Mouse (Mus musculus): Measurements from ENCODE around the gene Pml. TPM values are rescaled to one million over a fixed set of nuclear protein-coding genes. Genes with fewer than 3 reads are reported as not detected.

Gene Pml
- polyA plus RNA-seq, 1 experiment from 2014 or later, result 10.6 TPM

DNA sequence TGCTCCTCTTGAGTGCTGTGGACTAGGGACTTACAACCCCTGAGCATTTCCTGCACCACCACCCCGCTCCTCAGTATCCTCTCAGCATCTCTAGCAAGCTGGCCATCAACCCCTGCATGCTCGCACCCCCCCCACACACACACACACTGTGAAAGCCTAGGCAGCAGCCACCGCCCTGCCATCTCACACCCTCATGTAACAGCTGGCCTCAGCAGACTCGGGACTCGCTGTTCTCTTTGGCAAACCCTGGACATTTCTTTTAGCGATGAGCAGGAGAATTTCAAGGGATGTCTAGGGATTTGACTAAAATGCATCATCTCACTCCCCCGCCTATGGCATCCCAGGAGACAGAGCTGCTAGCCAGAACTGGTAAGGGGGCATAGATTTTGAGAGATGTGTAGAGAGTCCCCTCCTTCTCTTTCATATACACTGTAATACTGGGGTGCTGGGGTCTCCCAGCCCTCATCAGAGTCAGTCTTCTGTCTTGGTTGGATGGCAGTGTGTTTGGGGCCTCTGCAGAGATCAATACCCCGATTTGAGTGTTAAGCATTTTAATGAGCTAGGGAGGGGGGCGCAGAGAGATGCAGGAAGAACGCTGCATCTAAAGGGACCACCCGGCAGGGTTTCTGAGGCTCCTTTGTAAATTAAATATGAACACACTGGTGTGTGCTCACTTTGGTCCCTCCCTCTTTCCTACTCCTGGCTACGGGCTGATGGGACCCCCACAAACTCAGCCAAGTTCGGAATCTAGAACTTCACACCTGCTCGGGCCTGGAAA lies 46.7 kb downstream of the Pml start:
- H3K36me3 ChIP-seq (ENCODE audit: control insufficient read depth, insufficient read depth, low read length), result no peaks in the 10 kb centered on the region
- H3K4me2 ChIP-seq (ENCODE audit: low read depth), result peak overlapping the region; percentile 44
- ATAC-seq (ENCODE audit: insufficient read depth, low FRiP score, low TSS enrichment) (no peak), DNase-seq (ENCODE audit: low spot score) (peak; percentile 36)
- peak overlapping the region; percentile 51 for H3K27ac ChIP-seq (ENCODE audit: low read depth, low read length)
- no peaks in the 10 kb centered on the region for H3K9me3 ChIP-seq (ENCODE audit: control insufficient read depth, low read length)
- H3K27me3 ChIP-seq (ENCODE audit: control insufficient read depth, insufficient read depth, low read length), result peaks cover 62% of the 10 kb centered on the region
- H3K4me3 ChIP-seq (ENCODE audit: low read depth, low read length), result peak overlapping the region; percentile 27
- H3K4me1 ChIP-seq (ENCODE audit: control insufficient read depth, insufficient read depth, low read length), result peaks cover 28% of the 10 kb centered on the region
- peak overlapping the region; percentile 44 for H3K9ac ChIP-seq (ENCODE audit: low read length)
- 3% methylated on average over 14 of the region's 14 CpGs for WGBS

- H3K27ac ChIP-seq (ENCODE audit: low read depth, low read length), result peak overlapping the region; percentile 51
- no peaks in the 10 kb centered on the region for H3K36me3 ChIP-seq (ENCODE audit: control insufficient read depth, insufficient read depth, low read length)
- H3K4me2 ChIP-seq (ENCODE audit: low read depth), result peak overlapping the region; percentile 44
- under 1% methylated on average over 37 of the region's 37 CpGs for WGBS
- DNase-seq (ENCODE audit: low spot score), result peak; percentile 28
- H3K9me3 ChIP-seq (ENCODE audit: control insufficient read depth, low read length), result no peaks in the 10 kb centered on the region
- peak overlapping the region; percentile 44 for H3K9ac ChIP-seq (ENCODE audit: low read length)
- peaks cover 70% of the 10 kb centered on the region for H3K27me3 ChIP-seq (ENCODE audit: control insufficient read depth, insufficient read depth, low read length)
- H3K4me3 ChIP-seq (ENCODE audit: low read depth, low read length), result peak overlapping the region; percentile 27
- no peak for ATAC-seq (ENCODE audit: insufficient read depth, low FRiP score, low TSS enrichment)
- H3K4me1 ChIP-seq (ENCODE audit: control insufficient read depth, insufficient read depth, low read length), result peaks cover 29% of the 10 kb centered on the region
Observed at GRCm38 (mm10) chr9:58201861-58202549, 47.6 kb downstream of the Pml start.

DNA sequence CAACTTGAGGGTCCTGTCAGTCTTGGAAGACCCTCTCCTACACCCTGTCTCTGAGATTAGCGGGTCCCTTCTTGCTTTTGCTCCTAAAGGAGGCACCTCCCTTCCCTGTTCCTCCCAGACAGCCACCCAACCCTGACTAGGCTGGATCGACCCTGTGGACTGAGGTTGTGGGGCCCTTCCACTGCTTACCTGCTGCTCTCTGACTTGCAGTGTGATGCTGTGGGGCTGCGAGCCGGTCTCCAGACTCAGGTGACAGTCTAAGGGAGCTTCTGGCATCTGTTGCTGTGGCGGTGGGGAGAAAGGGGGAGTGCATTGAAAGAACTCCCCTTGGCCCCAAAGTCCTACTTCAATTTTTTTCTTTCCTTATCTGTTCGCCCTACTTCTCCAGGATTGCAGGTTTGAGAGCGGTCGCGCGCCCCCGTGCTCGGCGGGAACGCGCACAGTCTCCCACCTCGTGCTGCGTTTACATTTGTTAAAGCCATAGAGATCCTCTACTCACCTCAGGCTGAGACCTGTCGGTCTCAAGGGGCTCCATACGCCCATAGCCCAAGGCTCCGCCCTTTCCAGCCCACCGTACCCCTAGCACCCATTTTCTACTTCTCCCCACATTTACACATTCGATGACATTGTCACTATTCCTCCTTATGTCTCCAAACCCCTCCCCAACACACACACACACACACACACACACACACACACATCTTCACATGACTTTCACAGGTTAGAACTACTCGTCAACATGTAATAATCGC lies 48.3 kb downstream of the Pml start:
- Histone ChIP-seq H3K4me2 (ENCODE audit: low read depth) (peak overlapping the region; percentile 44), H3K4me3 (ENCODE audit: low read depth, low read length) (peak overlapping the region; percentile 27), H3K9me3 (ENCODE audit: control insufficient read depth, low read length) (no peaks in the 10 kb centered on the region), H3K9ac (ENCODE audit: low read length) (peak overlapping the region; percentile 41), H3K27ac (ENCODE audit: low read depth, low read length) (no peak overlapping the region), H3K27me3 (ENCODE audit: control insufficient read depth, insufficient read depth, low read length) (peaks cover 78% of the 10 kb centered on the region), H3K4me1 (ENCODE audit: control insufficient read depth, insufficient read depth, low read length) (peaks cover 32% of the 10 kb centered on the region), H3K36me3 (ENCODE audit: control insufficient read depth, insufficient read depth, low read length) (no peaks in the 10 kb centered on the region)
- 1% methylated on average over 24 of the region's 24 CpGs for WGBS
- ATAC-seq (ENCODE audit: insufficient read depth, low FRiP score, low TSS enrichment) (no peak), DNase-seq (ENCODE audit: low spot score) (no peak)

- Histone ChIP-seq H3K27me3 (ENCODE audit: control insufficient read depth, insufficient read depth, low read length) (peaks cover 86% of the 10 kb centered on the region), H3K4me3 (ENCODE audit: low read depth, low read length) (peak overlapping the region; percentile 27), H3K4me2 (ENCODE audit: low read depth) (peak overlapping the region; percentile 44), H3K27ac (ENCODE audit: low read depth, low read length) (peak overlapping the region; percentile 39; the same call in 1 of the 2 replicates), H3K36me3 (ENCODE audit: control insufficient read depth, insufficient read depth, low read length) (no peaks in the 10 kb centered on the region), H3K4me1 (ENCODE audit: control insufficient read depth, insufficient read depth, low read length) (peaks cover 32% of the 10 kb centered on the region), H3K9me3 (ENCODE audit: control insufficient read depth, low read length) (no peaks in the 10 kb centered on the region), H3K9ac (ENCODE audit: low read length) (peak overlapping the region; percentile 41)
- WGBS, result 5% methylated on average over 11 of the region's 11 CpGs
- ATAC-seq (ENCODE audit: insufficient read depth, low FRiP score, low TSS enrichment) (no peak), DNase-seq (ENCODE audit: low spot score) (no peak)
Observed at GRCm38 (mm10) chr9:58200270-58201090, 49.1 kb downstream of the Pml start.

DNA sequence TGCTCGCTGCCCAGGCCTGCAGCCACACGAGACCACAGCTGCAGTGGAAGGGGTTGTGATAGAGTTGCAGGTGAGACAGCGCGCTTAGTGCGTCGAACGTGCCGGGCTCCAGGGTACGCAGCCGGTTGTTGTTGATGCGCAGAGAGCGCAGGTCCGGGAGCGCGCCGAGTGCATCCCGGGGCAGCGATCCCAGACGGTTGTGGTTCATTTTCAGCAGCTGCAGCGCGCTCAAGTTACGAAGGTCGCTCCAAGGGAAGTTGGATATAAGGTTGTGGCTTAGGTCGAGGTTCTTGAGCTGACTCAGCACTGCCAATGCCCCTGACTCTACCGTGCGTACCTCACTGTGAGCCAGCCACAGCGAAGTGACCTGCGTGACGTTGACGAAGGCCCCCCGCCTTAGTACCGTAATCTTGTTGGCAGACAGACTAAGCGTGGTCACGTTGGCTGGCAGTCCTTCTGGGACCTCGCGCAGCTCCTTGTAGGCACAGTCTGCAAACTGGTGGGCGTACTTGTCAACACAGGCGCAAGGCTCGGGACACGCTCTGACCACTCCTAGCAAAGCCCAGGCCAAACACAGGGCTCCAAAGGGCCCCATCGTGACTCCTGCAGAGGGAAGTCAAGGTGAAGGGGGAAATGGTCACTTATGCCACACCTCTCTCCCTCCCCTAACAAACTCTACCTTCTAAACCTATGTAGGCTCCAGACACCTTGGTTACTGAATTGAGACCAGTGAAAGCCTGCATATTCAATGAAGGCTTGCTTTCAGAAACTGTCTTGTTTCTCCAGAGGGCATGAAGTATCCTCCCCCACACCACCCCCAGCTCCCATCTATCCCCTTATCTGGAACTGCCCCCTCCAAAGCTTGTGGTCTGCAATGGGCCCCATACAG lies 50.0 kb downstream of the Pml start:
- Histone ChIP-seq H3K4me1 (ENCODE audit: control insufficient read depth, insufficient read depth, low read length) (peaks cover 32% of the 10 kb centered on the region), H3K4me3 (ENCODE audit: low read depth, low read length) (peak overlapping the region; percentile 29), H3K27ac (ENCODE audit: low read depth, low read length) (0 out of 2 replicates have a peak overlapping the region, but pooled peaks have one; percentile 39), H3K4me2 (ENCODE audit: low read depth) (peak overlapping the region; percentile 44), H3K36me3 (ENCODE audit: control insufficient read depth, insufficient read depth, low read length) (no peaks in the 10 kb centered on the region), H3K27me3 (ENCODE audit: control insufficient read depth, insufficient read depth, low read length) (peaks cover 91% of the 10 kb centered on the region), H3K9me3 (ENCODE audit: control insufficient read depth, low read length) (no peaks in the 10 kb centered on the region), H3K9ac (ENCODE audit: low read length) (peak overlapping the region; percentile 35)
- ATAC-seq (ENCODE audit: insufficient read depth, low FRiP score, low TSS enrichment), result no peak
- WGBS, result under 1% methylated on average over 41 of the region's 41 CpGs
- DNase-seq (ENCODE audit: low spot score), result peak; percentile 51

DNA sequence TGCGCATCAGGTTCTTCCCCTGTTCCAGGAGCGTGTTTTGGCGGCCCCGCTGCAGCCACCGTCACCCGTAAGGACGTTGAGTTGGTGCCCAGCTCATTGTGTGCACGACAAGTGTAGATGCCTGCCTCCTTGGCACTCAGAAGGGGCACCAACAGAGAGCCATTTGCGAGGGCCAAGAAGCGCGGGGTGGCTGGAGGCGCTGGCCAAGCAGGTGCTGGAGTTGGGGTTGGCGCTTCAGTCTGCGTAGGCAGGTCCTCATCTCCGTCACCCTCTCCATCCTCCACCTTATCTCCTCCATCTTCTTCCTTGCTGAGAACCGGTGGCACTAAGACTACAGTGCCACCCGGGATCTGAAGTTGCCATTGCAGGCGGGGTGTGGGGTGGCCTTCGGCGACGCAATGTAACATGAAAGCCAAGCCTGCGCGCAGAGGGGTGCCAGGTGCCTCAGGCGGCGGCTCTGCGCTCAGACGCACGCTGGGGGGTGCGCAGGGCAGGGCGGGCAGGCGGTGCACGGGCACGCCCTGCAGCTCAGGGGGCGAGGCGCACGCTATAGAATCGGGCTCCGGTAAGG lies 50.7 kb downstream of the Pml start:
- 0 out of 2 replicates have a peak overlapping the region, but pooled peaks have one; percentile 39 for H3K27ac ChIP-seq (ENCODE audit: low read depth, low read length)
- peaks cover 32% of the 10 kb centered on the region for H3K4me1 ChIP-seq (ENCODE audit: control insufficient read depth, insufficient read depth, low read length)
- under 1% methylated on average over 38 of the region's 38 CpGs for WGBS
- DNase-seq (ENCODE audit: low spot score), result peak; percentile 20
- H3K36me3 ChIP-seq (ENCODE audit: control insufficient read depth, insufficient read depth, low read length), result no peaks in the 10 kb centered on the region
- H3K4me3 ChIP-seq (ENCODE audit: low read depth, low read length), result peak overlapping the region; percentile 29
- no peak for ATAC-seq (ENCODE audit: insufficient read depth, low FRiP score, low TSS enrichment)
- H3K4me2 ChIP-seq (ENCODE audit: low read depth), result peak overlapping the region; percentile 44
- no peaks in the 10 kb centered on the region for H3K9me3 ChIP-seq (ENCODE audit: control insufficient read depth, low read length)
- H3K9ac ChIP-seq (ENCODE audit: low read length), result peak overlapping the region; percentile 35
- peaks cover 93% of the 10 kb centered on the region for H3K27me3 ChIP-seq (ENCODE audit: control insufficient read depth, insufficient read depth, low read length)

Data from neural tube, embryonic 11.5 days (tissue).